Mouse (Mus musculus) heart, adult 9 months (tissue): ENCODE measurements around the gene Htt.
"Not testable (repeated sequence)": the region's sequence is repeated elsewhere in the genome, so short reads cannot be mapped to it uniquely, and the experiment has no call there.

Experiments used
- DNase-seq, 2 experiments: peaks; one replicate each; pipeline ENCODE4 v3.0.0; 2022; ENCODE audit warnings: low spot score in 2 of 2

Htt gene

DNA sequence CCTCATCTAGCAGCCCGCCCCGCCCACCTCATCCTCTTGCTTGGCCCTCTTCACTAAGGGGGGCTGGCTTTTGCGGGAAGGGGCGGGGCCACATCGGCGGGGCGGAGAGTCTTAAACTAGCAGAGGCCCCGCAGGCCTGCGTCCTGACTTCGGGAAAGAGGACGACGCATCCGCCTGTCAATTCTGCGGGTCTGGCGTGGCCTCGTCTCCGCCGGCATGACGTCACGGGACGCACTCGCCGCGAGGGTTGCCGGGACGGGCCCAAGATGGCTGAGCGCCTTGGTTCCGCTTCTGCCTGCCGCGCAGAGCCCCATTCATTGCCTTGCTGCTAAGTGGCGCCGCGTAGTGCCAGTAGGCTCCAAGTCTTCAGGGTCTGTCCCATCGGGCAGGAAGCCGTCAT is at the start of gene Htt:
Htt (plus strand) TSS at position 232 of the 400 bp plus-strand sequence.
- peak; percentile 96 to 97 for DNase-seq

DNA sequence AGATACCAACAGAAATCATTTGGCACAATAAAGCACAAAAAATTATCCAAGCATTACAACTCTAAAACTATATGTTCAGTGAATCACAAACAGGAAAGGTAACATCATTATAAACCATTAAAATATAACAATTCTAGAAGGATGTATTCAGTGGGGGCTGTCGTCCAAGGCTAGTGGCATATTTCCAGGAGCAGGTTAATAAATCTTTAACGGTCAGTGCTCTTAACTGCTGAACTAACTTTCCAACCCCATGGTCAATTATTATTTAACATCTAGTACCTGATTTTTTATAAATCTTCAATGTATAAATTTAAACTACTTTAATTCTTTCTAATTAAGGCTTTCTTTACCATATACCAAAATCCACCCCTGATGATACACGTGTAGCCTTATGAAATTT is 47.2 kb upstream of the Htt start:
- not testable (repeated sequence) for DNase-seq

DNA sequence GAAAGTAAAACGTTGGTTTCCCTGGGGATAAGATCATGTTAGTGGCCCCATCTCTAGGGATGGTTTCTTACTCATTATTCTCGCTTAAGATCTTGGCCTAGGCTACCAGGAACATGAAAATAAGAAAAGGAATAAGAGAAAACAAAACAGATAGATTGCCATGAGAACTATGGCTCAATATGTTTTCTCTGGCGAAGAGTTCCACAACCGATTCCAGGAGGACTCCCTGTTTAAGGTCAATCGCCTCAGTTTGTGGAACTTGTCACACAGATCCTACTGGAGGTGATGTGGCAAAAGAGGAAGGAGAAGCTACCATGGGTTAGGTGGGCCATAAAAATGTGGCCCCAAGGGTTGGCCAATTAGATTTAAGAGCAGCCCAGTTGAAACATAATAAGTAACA is 46.7 kb upstream of the Htt start:
- no peak for DNase-seq

DNA sequence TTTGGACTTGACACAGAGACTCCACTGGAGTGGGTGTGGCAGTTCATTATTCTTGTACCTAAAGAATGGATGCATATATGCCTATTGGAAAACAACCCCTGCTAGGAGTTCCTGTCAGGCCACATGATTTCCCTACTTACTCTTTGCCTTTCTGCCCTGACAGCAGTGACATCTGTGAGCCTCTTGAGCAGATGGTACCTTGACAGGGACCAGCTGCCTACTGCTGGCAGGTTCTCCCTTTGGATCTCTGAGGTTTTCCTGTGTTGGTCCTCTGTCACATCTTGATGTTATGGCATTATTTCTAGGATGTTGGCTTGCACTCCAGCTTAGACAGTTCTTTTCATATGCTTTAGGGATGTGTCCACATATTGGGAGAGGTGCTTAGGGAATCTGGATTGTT is 32.4 kb upstream of the Htt start:
- DNase-seq, result no peak

- DNase-seq, result no peak
Measured at GRCm38 (mm10) chr5:34730255-34730654, 31.3 kb upstream of the Htt start.

- DNase-seq, result no peak
Measured at GRCm38 (mm10) chr5:34751477-34751876, 10.1 kb upstream of the Htt start.

DNA sequence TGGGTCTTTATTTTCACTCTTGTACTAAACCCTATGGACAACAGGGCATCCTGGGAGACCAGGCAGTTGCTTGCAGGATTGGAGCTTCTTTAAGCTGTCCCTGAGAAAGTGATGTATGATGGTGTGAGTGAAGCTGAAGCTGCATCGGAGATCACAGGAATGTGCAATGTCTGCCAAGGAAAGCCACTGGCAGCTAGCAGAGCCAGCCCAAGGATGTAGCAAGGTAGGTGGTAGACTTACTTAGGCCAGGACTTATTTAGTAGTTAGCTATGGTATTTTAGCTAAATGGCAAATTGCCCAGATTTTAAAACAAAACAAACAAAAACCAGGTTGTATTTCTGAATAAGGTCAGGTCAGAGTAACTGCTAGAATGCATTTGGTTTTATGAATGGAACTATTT is 2.8 kb upstream of the Htt start:
- DNase-seq, result no peak

- DNase-seq, result peak in 1 of 2 experiments; percentile 5
Measured at GRCm38 (mm10) chr5:34760850-34761508, 561 bp upstream of the Htt start.

DNA sequence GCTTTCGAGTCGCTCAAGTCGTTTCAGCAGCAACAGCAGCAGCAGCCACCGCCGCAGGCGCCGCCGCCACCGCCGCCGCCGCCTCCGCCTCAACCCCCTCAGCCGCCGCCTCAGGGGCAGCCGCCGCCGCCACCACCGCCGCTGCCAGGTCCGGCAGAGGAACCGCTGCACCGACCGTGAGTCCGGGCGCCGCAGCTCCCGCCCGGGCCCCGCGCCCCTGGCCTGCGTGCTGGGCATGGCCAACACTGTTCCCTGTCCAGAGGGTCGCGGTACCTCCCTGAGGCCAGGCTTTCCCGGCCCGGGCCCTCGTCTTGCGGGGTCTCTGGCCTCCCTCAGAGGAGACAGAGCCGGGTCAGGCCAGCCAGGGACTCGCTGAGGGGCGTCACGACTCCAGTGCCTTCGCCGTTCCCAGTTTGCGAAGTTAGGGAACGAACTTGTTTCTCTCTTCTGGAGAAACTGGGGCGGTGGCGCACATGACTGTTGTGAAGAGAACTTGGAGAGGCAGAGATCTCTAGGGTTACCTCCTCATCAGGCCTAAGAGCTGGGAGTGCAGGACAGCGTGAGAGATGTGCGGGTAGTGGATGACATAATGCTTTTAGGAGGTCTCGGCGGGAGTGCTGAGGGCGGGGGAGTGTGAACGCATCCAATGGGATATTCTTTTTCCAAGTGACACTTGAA is 533 bp downstream of the Htt start:
- DNase-seq, result peak; percentile 6 to 23

GRCm38 (mm10) chr5:34771818-34772217 is 10.3 kb downstream of the Htt start:
- DNase-seq, result no peak

DNA sequence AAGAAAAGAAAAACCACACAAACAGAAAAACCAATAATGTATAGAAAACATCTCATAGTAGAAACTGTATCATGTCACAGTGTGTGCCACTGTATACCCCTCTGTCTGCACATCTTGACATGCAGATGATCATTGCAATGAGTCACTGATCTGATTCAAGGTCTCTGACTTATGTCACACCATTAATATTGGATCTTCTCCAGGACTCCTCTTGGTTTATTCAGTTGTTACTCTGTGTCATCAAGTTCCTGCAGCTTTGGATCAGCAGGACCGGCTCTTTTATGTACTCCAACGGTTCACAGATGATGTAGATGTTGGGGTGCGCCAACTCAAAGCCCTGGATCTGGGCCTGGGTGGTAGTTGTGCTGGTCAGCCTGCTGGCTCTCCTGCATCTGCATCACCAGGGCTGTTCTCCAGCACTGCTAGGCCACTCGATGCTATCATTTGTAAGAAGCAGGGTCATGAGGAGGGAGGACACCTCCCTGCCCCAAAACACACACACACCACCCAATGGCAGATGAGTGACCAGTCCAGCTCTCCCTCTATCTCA is 11.2 kb downstream of the Htt start:
- DNase-seq, result no peak

DNA sequence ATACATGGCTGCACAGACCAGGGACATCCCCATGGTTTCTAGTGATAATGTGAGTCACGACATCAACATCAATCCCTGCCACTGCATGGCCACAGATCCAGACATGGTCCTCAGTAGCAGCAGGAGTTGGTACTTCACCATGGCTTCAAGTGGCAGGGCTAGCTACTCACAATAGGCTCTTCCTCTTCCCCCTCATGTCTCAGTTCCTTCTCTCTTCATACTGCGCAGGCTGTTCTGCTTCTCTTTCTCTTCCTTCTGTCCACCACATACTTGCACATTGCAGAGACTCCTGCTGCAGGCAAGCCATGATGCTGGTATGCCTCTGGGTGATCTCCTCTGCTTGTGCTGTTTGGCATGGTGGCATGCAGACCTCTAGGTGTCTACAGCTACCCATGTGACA is 11.9 kb downstream of the Htt start:
- DNase-seq, result no peak

DNA sequence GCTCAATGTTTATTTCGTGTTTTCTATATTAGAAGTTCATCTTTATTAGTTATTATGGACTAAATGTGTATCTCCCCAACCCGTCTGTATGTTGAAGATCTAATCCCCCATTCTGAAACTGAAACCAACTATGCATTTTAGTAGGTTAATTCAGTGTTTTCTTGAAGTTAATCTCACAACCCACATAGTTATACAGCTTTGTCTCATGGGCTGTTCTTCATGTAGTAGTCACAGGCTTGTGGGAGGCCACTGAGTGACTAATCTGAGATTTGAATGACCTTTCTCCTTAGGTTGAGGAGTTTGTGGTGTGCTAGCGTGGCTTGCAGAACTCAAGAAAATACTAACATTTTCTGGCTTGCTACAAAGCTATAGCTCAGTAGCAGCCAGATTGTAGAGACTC is 23.5 kb downstream of the Htt start:
- DNase-seq, result no peak

GRCm38 (mm10) chr5:34791141-34791540 is 29.6 kb downstream of the Htt start:
- no peak for DNase-seq

DNA sequence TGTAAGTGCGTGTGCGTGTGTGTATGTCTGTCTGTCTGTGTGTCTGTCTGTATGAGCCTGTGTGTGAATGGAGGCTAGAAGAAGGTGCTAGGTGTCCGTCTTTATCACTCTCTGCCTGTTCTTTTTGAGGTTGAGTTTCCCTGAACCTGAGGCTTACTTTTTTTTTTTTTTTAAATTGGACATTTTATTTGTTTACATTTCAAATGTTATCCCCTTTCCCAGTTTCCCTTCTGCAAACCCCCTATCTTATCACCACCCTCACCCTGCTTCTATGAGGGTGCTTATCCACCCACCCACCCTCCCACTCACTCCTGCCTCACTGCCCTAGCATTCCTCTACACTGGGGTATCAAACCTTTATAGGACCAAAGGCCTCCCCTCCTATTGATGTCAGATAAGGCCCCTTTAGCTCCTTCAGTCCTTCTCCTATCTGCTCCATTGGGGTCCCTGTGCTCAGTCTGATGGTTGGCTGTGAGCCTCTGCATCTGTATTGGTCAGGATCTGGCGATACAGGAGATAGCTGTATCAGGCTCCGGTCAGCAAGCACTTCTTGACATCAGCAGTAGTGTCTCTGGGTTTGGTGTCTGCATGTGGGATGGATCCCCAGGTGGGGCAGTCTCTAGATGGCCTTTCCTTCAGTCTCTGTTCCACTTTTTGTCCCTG is 38.9 kb downstream of the Htt start:
- DNase-seq, result no peak

- no peak for DNase-seq
Measured at GRCm38 (mm10) chr5:34806038-34806437, 44.5 kb downstream of the Htt start.

GRCm38 (mm10) chr5:34822431-34823149 is 61.0 kb downstream of the Htt start:
- no peak for DNase-seq

DNA sequence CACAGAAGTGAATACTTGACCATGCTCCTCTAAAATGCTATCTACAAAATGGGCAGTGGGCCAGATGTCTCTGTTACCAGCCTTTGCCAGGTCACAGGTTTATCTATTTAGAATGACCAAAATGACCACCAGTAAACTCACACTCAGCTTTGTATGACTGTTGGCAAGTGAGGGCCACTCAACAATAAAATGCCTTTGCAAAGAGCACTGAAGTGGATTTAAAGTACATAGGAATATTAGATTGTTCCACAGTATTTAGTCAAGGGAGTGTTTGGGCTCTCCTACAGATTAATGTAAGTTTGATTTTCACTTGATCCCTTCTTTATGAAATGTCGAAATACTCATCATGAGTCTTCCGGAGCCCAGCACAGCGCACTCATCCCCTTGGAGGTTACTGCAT is 92.5 kb downstream of the Htt start:
- no peak for DNase-seq

- DNase-seq, result no peak
Measured at GRCm38 (mm10) chr5:34865367-34865766, 103.8 kb downstream of the Htt start.

GRCm38 (mm10) chr5:34880307-34880706 is 118.8 kb downstream of the Htt start:
- not testable (repeated sequence) for DNase-seq

- DNase-seq, result no peak
Measured at GRCm38 (mm10) chr5:34881023-34881422, 119.5 kb downstream of the Htt start.

- DNase-seq, result no peak
Measured at GRCm38 (mm10) chr5:34885250-34885649, 123.7 kb downstream of the Htt start.
